Mouse (Mus musculus): Measurements from ENCODE around the gene Dppa3. TPM values are rescaled to one million over a fixed set of nuclear protein-coding genes. Genes with fewer than 3 reads are reported as not detected.
"Not testable (repeated sequence)": the region's sequence is repeated elsewhere in the genome, so short reads cannot be mapped to it uniquely, and the experiment has no call there.

The Dppa3 gene
- total and polyA plus RNA-seq, 3 experiments, result not detected

- DNase-seq (ENCODE audit: low spot score) (no peak), ATAC-seq (ENCODE audit: extremely low read depth, insufficient number of reproducible peaks, low FRiP score, poor library complexity, severe bottlenecking) (no peak)
- H3K4me3 ChIP-seq (ENCODE audit: low read depth, low read length), result no peak overlapping the region
- no peaks in the 10 kb centered on the region for H3K27me3 ChIP-seq (ENCODE audit: insufficient read depth, low read length)
- no peak for TF ChIP-seq GATA2 (IDR thresholded peaks at IDR 0.05; ENCODE audit: borderline replicate concordance, low read depth, low read length)
- TF ChIP-seq CTCF (IDR thresholded peaks at IDR 0.05; ENCODE audit: low read depth, low read length), result no peak
- no peak for TF ChIP-seq TAL1 (conservative IDR thresholded peaks at IDR 0.05; ENCODE audit: low read depth, low read length)
- TF ChIP-seq POLR2AphosphoS5 (IDR thresholded peaks at IDR 0.05; ENCODE audit: insufficient replicate concordance, low read depth, low read length), result no peak
- no peaks in the 10 kb centered on the region for H3K4me1 ChIP-seq (ENCODE audit: insufficient read depth, low read depth, low read length)
- no peaks in the 10 kb centered on the region for H3K9me3 ChIP-seq (replicated peaks)
- H3K36me3 ChIP-seq (replicated peaks), result no peaks in the 10 kb centered on the region
Observed at GRCm38 (mm10) chr6:122635315-122635714, 9.1 kb downstream of the Dppa3 start.

GRCm38 (mm10) chr6:122636666-122637065 lies 10.5 kb downstream of the Dppa3 start:
- no peak for ATAC-seq (ENCODE audit: extremely low read depth, insufficient number of reproducible peaks, low FRiP score, poor library complexity, severe bottlenecking)
- H3K27me3 ChIP-seq (ENCODE audit: insufficient read depth, low read length), result no peaks in the 10 kb centered on the region

GRCm38 (mm10) chr6:122637566-122637965 lies 11.4 kb downstream of the Dppa3 start:
- DNase-seq (ENCODE audit: low spot score); H3K27me3 ChIP-seq (ENCODE audit: insufficient read depth, low read length); H3K36me3 ChIP-seq (replicated peaks); H3K4me3 ChIP-seq (ENCODE audit: low read depth, low read length); ATAC-seq (ENCODE audit: extremely low read depth, insufficient number of reproducible peaks, low FRiP score, poor library complexity, severe bottlenecking); H3K9me3 ChIP-seq (replicated peaks); H3K4me1 ChIP-seq (ENCODE audit: insufficient read depth, low read depth, low read length): not testable (repeated sequence)

More at GRCm38 (mm10) chr6:122636666-122637065, 10.5 kb downstream of the Dppa3 start:
- H3K4me1 ChIP-seq (ENCODE audit: insufficient read depth, low read depth, low read length), result no peaks in the 10 kb centered on the region
- H3K4me3 ChIP-seq (ENCODE audit: low read depth, low read length), result no peak overlapping the region
- no peak for TF ChIP-seq TAL1 (conservative IDR thresholded peaks at IDR 0.05; ENCODE audit: low read depth, low read length)
- TF ChIP-seq GATA1 (IDR thresholded peaks at IDR 0.05; ENCODE audit: borderline replicate concordance, low read length), result no peak
- TF ChIP-seq POLR2AphosphoS5 (IDR thresholded peaks at IDR 0.05; ENCODE audit: insufficient replicate concordance, low read depth, low read length), result no peak
- no peak for TF ChIP-seq CTCF (IDR thresholded peaks at IDR 0.05; ENCODE audit: low read depth, low read length)
- TF ChIP-seq GATA2 (IDR thresholded peaks at IDR 0.05; ENCODE audit: borderline replicate concordance, low read depth, low read length), result no peak
- H3K9me3 ChIP-seq (replicated peaks), result no peaks in the 10 kb centered on the region
- no peaks in the 10 kb centered on the region for H3K36me3 ChIP-seq (replicated peaks)
- no peak for DNase-seq (ENCODE audit: low spot score)

- H3K9me3 ChIP-seq (replicated peaks); H3K36me3 ChIP-seq (replicated peaks); H3K4me3 ChIP-seq (ENCODE audit: low read depth, low read length); ATAC-seq (ENCODE audit: extremely low read depth, insufficient number of reproducible peaks, low FRiP score, poor library complexity, severe bottlenecking); H3K27me3 ChIP-seq (ENCODE audit: insufficient read depth, low read length); H3K4me1 ChIP-seq (ENCODE audit: insufficient read depth, low read depth, low read length); DNase-seq (ENCODE audit: low spot score): not testable (repeated sequence)
Observed at GRCm38 (mm10) chr6:122644196-122644595, 18.0 kb downstream of the Dppa3 start.

- no peaks in the 10 kb centered on the region for H3K36me3 ChIP-seq (replicated peaks)
- no peaks in the 10 kb centered on the region for H3K27me3 ChIP-seq (ENCODE audit: insufficient read depth, low read length)
- H3K9me3 ChIP-seq (replicated peaks), result no peaks in the 10 kb centered on the region
- no peak for ATAC-seq (ENCODE audit: extremely low read depth, insufficient number of reproducible peaks, low FRiP score, poor library complexity, severe bottlenecking)
- DNase-seq (ENCODE audit: low spot score), result no peak
- H3K4me1 ChIP-seq (ENCODE audit: insufficient read depth, low read depth, low read length), result no peaks in the 10 kb centered on the region
- no peak overlapping the region for H3K4me3 ChIP-seq (ENCODE audit: low read depth, low read length)
- TF ChIP-seq POLR2AphosphoS5 (IDR thresholded peaks at IDR 0.05; ENCODE audit: insufficient replicate concordance, low read depth, low read length) (no peak), GATA1 (IDR thresholded peaks at IDR 0.05; ENCODE audit: borderline replicate concordance, low read length) (no peak), CTCF (IDR thresholded peaks at IDR 0.05; ENCODE audit: low read depth, low read length) (no peak), TAL1 (conservative IDR thresholded peaks at IDR 0.05; ENCODE audit: low read depth, low read length) (no peak), GATA2 (IDR thresholded peaks at IDR 0.05; ENCODE audit: borderline replicate concordance, low read depth, low read length) (no peak)
Observed at GRCm38 (mm10) chr6:122649903-122650302, 23.7 kb downstream of the Dppa3 start.

- Histone ChIP-seq H3K4me3 (ENCODE audit: low read depth, low read length) (no peak overlapping the region), H3K27me3 (ENCODE audit: insufficient read depth, low read length) (no peaks in the 10 kb centered on the region), H3K9me3 (replicated peaks) (no peaks in the 10 kb centered on the region), H3K4me1 (ENCODE audit: insufficient read depth, low read depth, low read length) (no peaks in the 10 kb centered on the region), H3K36me3 (replicated peaks) (no peaks in the 10 kb centered on the region)
- TF ChIP-seq TAL1 (conservative IDR thresholded peaks at IDR 0.05; ENCODE audit: low read depth, low read length) (no peak), CTCF (IDR thresholded peaks at IDR 0.05; ENCODE audit: low read depth, low read length) (no peak), GATA1 (IDR thresholded peaks at IDR 0.05; ENCODE audit: borderline replicate concordance, low read length) (no peak), GATA2 (IDR thresholded peaks at IDR 0.05; ENCODE audit: borderline replicate concordance, low read depth, low read length) (no peak), POLR2AphosphoS5 (IDR thresholded peaks at IDR 0.05; ENCODE audit: insufficient replicate concordance, low read depth, low read length) (no peak)
- ATAC-seq (ENCODE audit: extremely low read depth, insufficient number of reproducible peaks, low FRiP score, poor library complexity, severe bottlenecking) (no peak), DNase-seq (ENCODE audit: low spot score) (no peak)
Observed at GRCm38 (mm10) chr6:122650398-122650980, 24.3 kb downstream of the Dppa3 start.

- ATAC-seq (ENCODE audit: extremely low read depth, insufficient number of reproducible peaks, low FRiP score, poor library complexity, severe bottlenecking) (no peak), DNase-seq (ENCODE audit: low spot score) (no peak)
- no peaks in the 10 kb centered on the region for H3K4me1 ChIP-seq (ENCODE audit: insufficient read depth, low read depth, low read length)
- H3K27me3 ChIP-seq (ENCODE audit: insufficient read depth, low read length), result no peaks in the 10 kb centered on the region
- H3K36me3 ChIP-seq (replicated peaks), result no peaks in the 10 kb centered on the region
- H3K4me3 ChIP-seq (ENCODE audit: low read depth, low read length), result no peak overlapping the region
- H3K9me3 ChIP-seq (replicated peaks), result no peaks in the 10 kb centered on the region
- TF ChIP-seq CTCF (IDR thresholded peaks at IDR 0.05; ENCODE audit: low read depth, low read length), result no peak
- TF ChIP-seq POLR2AphosphoS5 (IDR thresholded peaks at IDR 0.05; ENCODE audit: insufficient replicate concordance, low read depth, low read length), result no peak
- no peak for TF ChIP-seq GATA2 (IDR thresholded peaks at IDR 0.05; ENCODE audit: borderline replicate concordance, low read depth, low read length)
- no peak for TF ChIP-seq GATA1 (IDR thresholded peaks at IDR 0.05; ENCODE audit: borderline replicate concordance, low read length)
- TF ChIP-seq TAL1 (conservative IDR thresholded peaks at IDR 0.05; ENCODE audit: low read depth, low read length), result no peak
Observed at GRCm38 (mm10) chr6:122654301-122654700, 28.1 kb downstream of the Dppa3 start.
